10 mouse cellular contexts compared by ENCODE assay signal in the genomic region with DNA sequence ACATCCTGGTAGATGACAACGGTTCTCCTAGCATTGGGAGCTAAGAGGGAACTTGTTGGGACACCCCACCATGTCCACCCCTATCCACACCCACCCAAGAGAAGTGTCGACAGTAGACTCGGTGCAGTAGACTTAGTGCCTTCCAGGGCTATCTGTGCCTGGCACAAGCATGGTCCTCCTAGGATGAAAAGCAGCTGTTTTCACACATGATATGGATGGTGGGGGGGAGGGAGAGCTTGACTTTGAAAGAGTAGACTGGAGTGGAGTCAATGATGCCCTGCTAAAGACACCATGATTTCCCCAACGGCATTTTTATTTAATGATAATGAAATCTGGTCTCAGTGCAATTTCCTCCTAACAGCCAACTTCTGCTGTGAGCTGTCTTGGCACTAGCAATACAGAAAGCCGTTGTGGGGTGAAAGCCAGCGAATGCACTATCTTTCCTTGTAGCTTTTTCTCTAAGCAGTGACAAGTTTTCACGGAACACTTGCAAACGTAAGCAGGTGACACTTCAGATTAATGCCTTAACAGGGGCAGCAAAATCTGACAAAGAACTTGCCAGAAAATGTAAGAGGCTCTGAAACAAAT.
A peak's percentile ranks its signal among the peaks of the same experiment; 100 is the strongest.
DNase-seq lines count a peak whose midpoint lies in the region; ATAC-seq and TF ChIP-seq lines count a peak whose summit lies in the region.
"Had no signal": no experiment of that assay in that cellular context is flagged by ENCODE, and none has a peak within 500 bp of the region (broad histone marks: within the 10 kb centered on the region; RNA-seq: fewer than 3 reads in every experiment).

No protein-coding gene starts in this region.

- no peak for DNase-seq in frontal cortex, postnatal 10 days (ENCODE audit: low spot score in 2 of 2)
- DNase-seq in lung, embryonic 14.5 days: peak; percentile 63
- DNase-seq in lung, adult 18-20 months: no peak
- DNase-seq in brain, embryonic 18.5 days (ENCODE audit: low read depth, low spot score): peak; percentile 45
- no peak for DNase-seq in liver, embryonic 11.5 days (ENCODE audit: low spot score)
- DNase-seq: lung, postnatal 4 days had no signal

- no peak overlapping the region for H3K9ac ChIP-seq in lung, embryonic 14.5 days
- H3K9ac ChIP-seq in limb, embryonic 12.5 days (replicated peaks): no peak overlapping the region
- H3K9ac ChIP-seq in liver, embryonic 11.5 days (ENCODE audit: low read depth, low read length): no peak overlapping the region

- TF ChIP-seq CTCF in lung, embryonic 14.5 days (IDR thresholded peaks at IDR 0.05; ENCODE audit: low read depth): no peak

- 34% methylated on average over 8 of the region's 8 CpGs for WGBS in lung, embryonic 14.5 days
- 69% methylated on average over 8 of the region's 8 CpGs for WGBS in limb, embryonic 12.5 days
- WGBS in liver, embryonic 11.5 days: 60% methylated on average over 8 of the region's 8 CpGs

- no peaks in the 10 kb centered on the region for H3K36me3 ChIP-seq in lung, embryonic 14.5 days (ENCODE audit: insufficient read depth)
- H3K36me3 ChIP-seq in limb, embryonic 12.5 days: no peaks in the 10 kb centered on the region
- H3K36me3 ChIP-seq in liver, embryonic 11.5 days (ENCODE audit: control insufficient read depth, insufficient read depth, low read length): no peaks in the 10 kb centered on the region

- H3K9me3 ChIP-seq in lung, embryonic 14.5 days (ENCODE audit: low read depth, low read length): no peaks in the 10 kb centered on the region
- H3K9me3 ChIP-seq in limb, embryonic 12.5 days: no peaks in the 10 kb centered on the region
- no peaks in the 10 kb centered on the region for H3K9me3 ChIP-seq in liver, embryonic 11.5 days (ENCODE audit: control insufficient read depth, low read length)

- no peak overlapping the region for H3K4me3 ChIP-seq in lung, embryonic 14.5 days (ENCODE audit: low read depth, low read length)
- H3K4me3 ChIP-seq in limb, embryonic 12.5 days (replicated peaks): no peak overlapping the region
- H3K4me3 ChIP-seq in liver, embryonic 11.5 days (ENCODE audit: low read depth, low read length): no peak overlapping the region

- no peak overlapping the region for H3K27ac ChIP-seq in lung, embryonic 14.5 days (ENCODE audit: low read depth)
- H3K27ac ChIP-seq in limb, embryonic 12.5 days: peak overlapping the region; percentile 51
- H3K27ac ChIP-seq in liver, embryonic 11.5 days (ENCODE audit: low read depth, low read length): no peak overlapping the region
- H3K27ac ChIP-seq: kidney, postnatal 0 days had no signal

- ATAC-seq in frontal cortex, adult (ENCODE audit: low TSS enrichment): peak; percentile 86
- ATAC-seq in lung, embryonic 14.5 days (ENCODE audit: insufficient read depth): no peak
- ATAC-seq in limb, embryonic 12.5 days (ENCODE audit: insufficient number of reproducible peaks, insufficient read depth, low FRiP score, low TSS enrichment, low read depth): no peak; the same call in 1 of the 2 replicates
- no peak for ATAC-seq in inflammation-experienced regulatory T-cells, adult 6 months
- no peak for ATAC-seq in liver, embryonic 11.5 days (replicated peaks; ENCODE audit: low FRiP score)

- H3K4me2 ChIP-seq in lung, embryonic 14.5 days: no peak overlapping the region
- H3K4me2 ChIP-seq in limb, embryonic 12.5 days: no peak overlapping the region
- H3K4me2 ChIP-seq in liver, embryonic 11.5 days: no peak overlapping the region

- no peaks in the 10 kb centered on the region for H3K27me3 ChIP-seq in lung, embryonic 14.5 days (ENCODE audit: insufficient read depth, low read length)
- no peaks in the 10 kb centered on the region for H3K27me3 ChIP-seq in limb, embryonic 12.5 days
- H3K27me3 ChIP-seq in liver, embryonic 11.5 days (replicated peaks; ENCODE audit: control insufficient read depth, insufficient read depth, low read length): no peaks in the 10 kb centered on the region

- peaks cover 5% of the 10 kb centered on the region; the same call in 1 of the 2 replicates for H3K4me1 ChIP-seq in lung, embryonic 14.5 days (ENCODE audit: insufficient read depth)
- peaks cover 35% of the 10 kb centered on the region for H3K4me1 ChIP-seq in limb, embryonic 12.5 days (replicated peaks)
- no peaks in the 10 kb centered on the region; the same call in 1 of the 2 replicates for H3K4me1 ChIP-seq in liver, embryonic 11.5 days (replicated peaks; ENCODE audit: control insufficient read depth, insufficient read depth, low read length)

Comparison
In these comparisons a context has a peak if more than half of its experiments do, and no peak if none do; other contexts are left out.
1. DNase-seq: peak in lung, embryonic 14.5 days (single experiment) and brain, embryonic 18.5 days (single experiment); none in frontal cortex, postnatal 10 days (0 of 2), lung, adult 18-20 months (0 of 2) and liver, embryonic 11.5 days (single experiment).